Mouse (Mus musculus) ovary, postnatal 10 days (tissue): Measurements from ENCODE around the gene Ube4b.
A peak's percentile ranks its signal among the peaks of the same experiment; 100 is the strongest.
"Not testable (repeated sequence)": the region's sequence is repeated elsewhere in the genome, so short reads cannot be mapped to it uniquely, and the experiment has no call there.

Source experiments
- DNase-seq: peaks from one replicate; pipeline ENCODE4 v3.0.0; 2022; ENCODE audit warnings: low spot score

The Ube4b gene

GRCm38 (mm10) chr4:149431887-149432286 is 5.3 kb upstream of the Ube4b start:
- not testable (repeated sequence) for DNase-seq

GRCm38 (mm10) chr4:149429592-149429991 is 3.0 kb upstream of the Ube4b start:
- no peak for DNase-seq

GRCm38 (mm10) chr4:149425801-149426292 is 702 bp downstream of the Ube4b start:
- peak; percentile 10 for DNase-seq

GRCm38 (mm10) chr4:149424755-149425154 is 1.8 kb downstream of the Ube4b start:
- DNase-seq = no peak

- no peak for DNase-seq
These were observed 8.6 kb downstream of the Ube4b start for GRCm38 (mm10) chr4:149417854-149418365.

GRCm38 (mm10) chr4:149416986-149417385 is 9.6 kb downstream of the Ube4b start:
- no peak for DNase-seq

- DNase-seq = no peak
These were observed 10.1 kb downstream of the Ube4b start for GRCm38 (mm10) chr4:149416417-149416816.

GRCm38 (mm10) chr4:149415651-149416169 is 10.8 kb downstream of the Ube4b start:
- no peak for DNase-seq

- no peak for DNase-seq
These were observed 12.3 kb downstream of the Ube4b start for GRCm38 (mm10) chr4:149414259-149414658.

GRCm38 (mm10) chr4:149409759-149410158 is 16.8 kb downstream of the Ube4b start:
- DNase-seq = no peak

GRCm38 (mm10) chr4:149408331-149408730 is 18.2 kb downstream of the Ube4b start:
- no peak for DNase-seq

GRCm38 (mm10) chr4:149407461-149407860 is 19.1 kb downstream of the Ube4b start:
- no peak for DNase-seq

GRCm38 (mm10) chr4:149405713-149406443 is 20.7 kb downstream of the Ube4b start:
- DNase-seq = no peak

- no peak for DNase-seq
These were observed 21.7 kb downstream of the Ube4b start for GRCm38 (mm10) chr4:149404640-149405465.

- DNase-seq = no peak
These were observed 23.5 kb downstream of the Ube4b start for GRCm38 (mm10) chr4:149403037-149403436.

- no peak for DNase-seq
These were observed 25.0 kb downstream of the Ube4b start for GRCm38 (mm10) chr4:149401591-149401982.

GRCm38 (mm10) chr4:149400878-149401590 is 25.5 kb downstream of the Ube4b start:
- no peak for DNase-seq

GRCm38 (mm10) chr4:149399331-149399910 is 27.1 kb downstream of the Ube4b start:
- no peak for DNase-seq

- DNase-seq = no peak
These were observed 28.3 kb downstream of the Ube4b start for GRCm38 (mm10) chr4:149398181-149398735.

- no peak for DNase-seq
These were observed 29.9 kb downstream of the Ube4b start for GRCm38 (mm10) chr4:149396433-149397306.
